Mouse (Mus musculus) ovary, adult 10 weeks (tissue): ENCODE data around the gene Spcs2. TPM values are rescaled to one million over a fixed set of nuclear protein-coding genes. Genes with fewer than 3 reads are reported as not detected.

Experiments used
- polyA plus RNA-seq: library from polyadenylated mRNA; stranded (reverse); fragments of 350-450 nt; fragmentation: Illumina TruSeq; extraction: RNeasy Lipid Tissue Mini Kit (QIAGEN cat#74804); gene quantifications from one replicate; pipeline ENCODE4 v1.2.3, GENCODE M21; 2014

The Spcs2 gene
- 370 TPM for polyA plus RNA-seq

DNA sequence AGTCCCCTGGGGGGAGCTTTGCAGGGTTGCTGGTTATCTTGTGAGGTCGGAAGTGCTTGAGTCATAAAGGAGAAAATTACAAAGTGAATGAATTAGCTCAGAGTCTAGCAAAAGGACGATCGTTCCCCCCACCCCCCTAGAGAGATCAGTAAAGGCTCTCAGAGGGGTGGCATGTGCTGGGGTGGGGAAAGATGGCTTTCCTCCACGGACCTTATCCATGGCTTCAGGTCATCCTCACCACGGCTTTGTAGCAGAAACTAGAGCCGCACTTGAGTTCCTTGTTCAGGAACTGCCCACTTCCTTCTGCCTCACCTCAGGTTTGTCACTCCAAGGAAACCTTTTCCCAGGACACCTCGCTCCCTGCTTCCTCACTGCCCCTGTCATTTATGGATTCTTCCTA lies at the start of gene Spcs2:
TSS of gene Spcs2 (minus strand) at position 101 of the 400 bp plus-strand sequence.

DNA sequence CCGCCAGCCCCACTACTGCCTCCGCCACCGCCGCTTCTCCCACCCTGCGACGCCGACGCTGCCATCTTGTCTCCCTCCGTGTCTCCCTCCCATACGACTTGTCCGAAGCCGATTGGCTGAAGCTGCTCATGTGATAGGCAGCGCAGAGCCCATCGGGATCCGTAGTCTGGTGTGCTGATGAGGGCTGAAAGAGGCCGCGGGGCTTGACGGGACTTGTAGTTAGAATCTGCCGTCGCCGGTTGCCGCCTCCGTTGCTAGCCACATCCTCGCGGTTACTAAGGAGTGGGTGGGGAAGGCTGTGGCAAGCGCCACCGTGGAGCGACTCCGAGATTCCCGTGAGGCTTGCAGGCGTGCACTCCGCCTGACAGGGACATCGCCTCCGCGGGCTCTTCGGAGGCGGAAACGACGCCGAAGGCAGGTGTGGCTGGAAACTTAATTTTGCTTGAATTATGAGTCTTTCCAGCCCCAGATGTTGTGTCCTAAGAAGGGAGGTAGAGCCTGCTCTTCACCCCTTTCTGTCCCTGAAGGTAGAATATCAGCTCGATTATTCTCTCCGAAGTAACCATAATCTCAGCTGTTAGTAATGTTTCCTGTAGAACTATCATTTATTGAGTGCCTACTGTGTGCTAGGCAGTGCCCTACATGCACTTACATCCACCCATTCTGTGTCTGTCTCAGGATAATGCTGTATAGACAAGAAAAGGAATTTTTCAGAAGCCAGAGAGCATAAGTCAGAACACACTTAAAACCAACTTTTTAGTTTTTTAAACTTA lies 4.3 kb downstream of the Spcs2 start, which contains the start of gene Xrra1:
TSS of gene Xrra1 (plus strand) at position 304 of the 773 bp plus-strand sequence.

DNA sequence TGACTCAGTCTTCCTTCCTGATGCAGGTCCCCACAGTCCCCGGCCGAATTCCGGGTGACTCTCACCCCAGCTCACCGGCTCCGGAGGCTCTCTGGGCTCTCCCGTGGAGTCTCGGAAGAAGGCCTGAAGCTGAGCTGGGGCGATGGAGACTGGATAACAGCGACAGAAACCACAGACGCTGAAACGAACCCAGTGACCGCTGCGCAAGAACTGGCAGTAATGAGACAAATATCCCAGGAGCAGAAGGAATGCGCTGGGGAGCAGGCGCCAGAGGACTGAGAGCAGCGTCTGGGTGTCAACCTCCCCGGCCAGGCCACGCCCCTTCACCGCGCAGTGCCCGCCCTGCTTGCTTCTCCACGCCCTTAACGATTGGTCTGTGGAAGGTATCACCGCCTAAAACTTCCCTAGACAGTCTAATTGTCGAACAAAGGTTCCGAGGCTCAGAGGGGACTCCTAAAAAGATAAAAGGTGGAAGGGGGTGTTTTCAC lies 35.1 kb downstream of the Spcs2 start, which contains the start of gene Neu3:
TSS of gene Neu3 (minus strand) at position 335 of the 488 bp plus-strand sequence.

Other genes with a start within 250 kb of the Spcs2 start
- 1.4 TPM for gene Tpbgl, start 236.4 kb downstream of the Spcs2 start, polyA plus RNA-seq
- 7.7 TPM for gene Slco2b1, start 152.1 kb downstream of the Spcs2 start, polyA plus RNA-seq
- not detected for gene Olfr520, start 133.2 kb downstream of the Spcs2 start, polyA plus RNA-seq
- not detected for gene Olfr521, start 100.0 kb downstream of the Spcs2 start, polyA plus RNA-seq
- gene Neu3, start 35.0 kb downstream of the Spcs2 start, polyA plus RNA-seq = 57.4 TPM
- gene Xrra1, start 4.3 kb downstream of the Spcs2 start, polyA plus RNA-seq = not detected
- gene Rnf169, start 117.0 kb upstream of the Spcs2 start, polyA plus RNA-seq = 14.0 TPM
- gene Chrdl2, start 142.7 kb upstream of the Spcs2 start, polyA plus RNA-seq = 0.37 TPM